Mouse (Mus musculus): ENCODE data around the gene Cnp.
"Not testable (repeated sequence)": the region's sequence is repeated elsewhere in the genome, so short reads cannot be mapped to it uniquely, and the experiment has no call there.

Cnp gene

GRCm38 (mm10) chr11:100574708-100575483, at the start of gene Cnp:
Gene Cnp (plus strand): TSS chr11:100574904.
- DNase-seq (ENCODE audit: low spot score): peak; percentile 69

- DNase-seq (ENCODE audit: low spot score): no peak
Measured at GRCm38 (mm10) chr11:100524987-100525630, 49.6 kb upstream of the Cnp start.

GRCm38 (mm10) chr11:100526052-100526816, 48.5 kb upstream of the Cnp start:
- DNase-seq (ENCODE audit: low spot score): no peak

- DNase-seq (ENCODE audit: low spot score): peak; percentile 62
Measured at GRCm38 (mm10) chr11:100527066-100527457, 47.6 kb upstream of the Cnp start.

GRCm38 (mm10) chr11:100527458-100528374, 47.0 kb upstream of the Cnp start, which contains the start of gene Acly:
Gene Acly (minus strand): TSS chr11:100528000.
- peak; percentile 99 for DNase-seq (ENCODE audit: low spot score)

GRCm38 (mm10) chr11:100528375-100529165, 46.1 kb upstream of the Cnp start:
- no peak for DNase-seq (ENCODE audit: low spot score)

- no peak for DNase-seq (ENCODE audit: low spot score)
Measured at GRCm38 (mm10) chr11:100533871-100534270, 40.8 kb upstream of the Cnp start.

GRCm38 (mm10) chr11:100534411-100534810, 40.3 kb upstream of the Cnp start:
- DNase-seq (ENCODE audit: low spot score): not testable (repeated sequence)

GRCm38 (mm10) chr11:100534821-100535220, 39.9 kb upstream of the Cnp start:
- DNase-seq (ENCODE audit: low spot score): not testable (repeated sequence)

- DNase-seq (ENCODE audit: low spot score): no peak
Measured at GRCm38 (mm10) chr11:100535996-100536395, 38.7 kb upstream of the Cnp start.

GRCm38 (mm10) chr11:100536466-100536865, 38.2 kb upstream of the Cnp start:
- no peak for DNase-seq (ENCODE audit: low spot score)

GRCm38 (mm10) chr11:100540966-100541365, 33.7 kb upstream of the Cnp start:
- DNase-seq (ENCODE audit: low spot score): no peak

GRCm38 (mm10) chr11:100541577-100541976, 33.1 kb upstream of the Cnp start:
- no peak for DNase-seq (ENCODE audit: low spot score)

GRCm38 (mm10) chr11:100544832-100545745, 29.6 kb upstream of the Cnp start, which contains the start of gene Ttc25:
Gene Ttc25 (plus strand): TSS chr11:100545607.
- DNase-seq (ENCODE audit: low spot score): peak; percentile 92

- no peak for DNase-seq (ENCODE audit: low spot score)
Measured at GRCm38 (mm10) chr11:100545746-100546085, 29.0 kb upstream of the Cnp start.

- DNase-seq (ENCODE audit: low spot score): no peak
Measured at GRCm38 (mm10) chr11:100546955-100547354, 27.7 kb upstream of the Cnp start.

GRCm38 (mm10) chr11:100548141-100548540, 26.6 kb upstream of the Cnp start:
- DNase-seq (ENCODE audit: low spot score): no peak

- no peak for DNase-seq (ENCODE audit: low spot score)
Measured at GRCm38 (mm10) chr11:100549466-100549865, 25.2 kb upstream of the Cnp start.

GRCm38 (mm10) chr11:100550101-100550500, 24.6 kb upstream of the Cnp start:
- no peak for DNase-seq (ENCODE audit: low spot score)

GRCm38 (mm10) chr11:100552842-100553241, 21.9 kb upstream of the Cnp start:
- DNase-seq (ENCODE audit: low spot score): no peak
